Mouse (Mus musculus) liver, postnatal 0 days (tissue): ENCODE data around the gene B3galt4. TPM values are rescaled to one million over a fixed set of nuclear protein-coding genes. Genes with fewer than 3 reads are reported as not detected.

ENCODE experiments used
- ATAC-seq: fragments of 200-750 bp; cut with Nextera tagmentation; 2 replicates; pipeline ENCODE4 v1.8.0; 2017; ENCODE audit warnings: mild to moderate bottlenecking, moderate library complexity
- DNase-seq: peaks from one replicate; pipeline ENCODE4 v3.0.0-alpha.2; 2016
- H3K27ac ChIP-seq: fragments of 300-500 bp; sonication (generic); 2 replicates; pipeline ENCODE4 v1.5.1; 2014; ENCODE audit warnings: antibody characterized with exemption, moderate library complexity, mild to moderate bottlenecking, low read depth
- H3K27me3 ChIP-seq: fragments of 300-500 bp; sonication (generic); 2 replicates; pipeline ENCODE4 v1.6.1; 2014; ENCODE audit warnings: low read length, control low read depth, mixed read lengths; ENCODE audit not compliant: insufficient read depth
- H3K36me3 ChIP-seq: fragments of 300-500 bp; sonication (generic); replicated peaks from 2 replicates; pipeline ENCODE4 v1.6.1; 2014; ENCODE audit warnings: mild to moderate bottlenecking, control low read depth, low read length, moderate library complexity, mixed read lengths; ENCODE audit not compliant: insufficient read depth
- H3K4me1 ChIP-seq: fragments of 300-500 bp; sonication (generic); 2 replicates; pipeline ENCODE4 v1.6.1; 2014; ENCODE audit warnings: antibody characterized with exemption, mild to moderate bottlenecking, control low read depth; ENCODE audit not compliant: insufficient read depth
- H3K4me2 ChIP-seq: fragments of 300-500 bp; sonication (generic); 2 replicates; pipeline ENCODE4 v1.6.1; 2014; ENCODE audit warnings: low read depth, mild to moderate bottlenecking, low read length, moderate library complexity, mixed read lengths
- H3K4me3 ChIP-seq: fragments of 300-500 bp; sonication (generic); 2 replicates; pipeline ENCODE4 v1.5.1; 2014; ENCODE audit warnings: low read depth, low read length
- H3K9ac ChIP-seq: fragments of 300-500 bp; sonication (generic); replicated peaks from 2 replicates; pipeline ENCODE4 v1.6.1; 2014; ENCODE audit warnings: mild to moderate bottlenecking, moderate library complexity
- H3K9me3 ChIP-seq: fragments of 300-500 bp; sonication (generic); 2 replicates; pipeline ENCODE4 v1.6.1; 2016; ENCODE audit warnings: mild to moderate bottlenecking, control low read depth, low read length, mixed read lengths
- CTCF ChIP-seq: sonication (generic); IDR thresholded peaks from 2 replicates; pipeline ENCODE4 v1.5.1; 2016; ENCODE audit warnings: antibody characterized with exemption, low read depth
- EP300 ChIP-seq: IDR thresholded peaks from 2 replicates; pipeline ENCODE4 v1.6.1; 2016; ENCODE audit warnings: antibody characterized with exemption, low read depth, mild to moderate bottlenecking
- WGBS: fragments of 180-500 bp; shearing (Covaris S2); extraction: QIAGEN DNeasy Blood & Tissue Kit; methylation state at CpG from one replicate; pipeline ENCODE4 v1.1.7; 2014; ENCODE audit not compliant: insufficient replicate concordance; 5-methylcytosine and 5-hydroxymethylcytosine counted together
- polyA plus RNA-seq: library from polyadenylated mRNA; unstranded; fragments of >200 nt; fragmentation: Nextera tagmentation; extraction: Ambion mirVana; gene quantifications from 2 replicates; pipeline ENCODE4 v1.2.1, GENCODE M21; 2015

B3galt4 gene
- polyA plus RNA-seq, 1 experiment from 2014 or later, result 2.2 TPM

GRCm38 (mm10) chr17:33962876-33963275 is 11.6 kb upstream of the B3galt4 start:
- TF ChIP-seq EP300 (no peak), CTCF (no peak)
- Histone ChIP-seq H3K4me2 (no peak overlapping the region), H3K4me3 (no peak overlapping the region), H3K36me3 (peaks cover 37% of the 10 kb centered on the region), H3K27ac (no peak overlapping the region), H3K9me3 (no peaks in the 10 kb centered on the region), H3K27me3 (no peaks in the 10 kb centered on the region), H3K4me1 (no peaks in the 10 kb centered on the region), H3K9ac (no peak overlapping the region)
- ATAC-seq (no peak), DNase-seq (no peak)
- 91% methylated on average over 7 of the region's 7 CpGs for WGBS

- Histone ChIP-seq H3K27ac (no peak overlapping the region), H3K4me1 (peaks cover 6% of the 10 kb centered on the region), H3K4me2 (no peak overlapping the region), H3K9me3 (no peaks in the 10 kb centered on the region), H3K4me3 (no peak overlapping the region), H3K27me3 (no peaks in the 10 kb centered on the region), H3K9ac (no peak overlapping the region), H3K36me3 (peaks cover 38% of the 10 kb centered on the region)
- no peak for ATAC-seq
- DNase-seq, result no peak
- TF ChIP-seq EP300, result no peak
- no peak for TF ChIP-seq CTCF
- WGBS, result 91% methylated on average over 15 of the region's 15 CpGs
Measured at GRCm38 (mm10) chr17:33959948-33960347, 8.7 kb upstream of the B3galt4 start.

GRCm38 (mm10) chr17:33959135-33959534 is 7.8 kb upstream of the B3galt4 start:
- no peak overlapping the region for H3K4me3 ChIP-seq
- peaks cover 38% of the 10 kb centered on the region for H3K36me3 ChIP-seq
- H3K27ac ChIP-seq, result no peak overlapping the region
- no peak overlapping the region for H3K4me2 ChIP-seq
- no peak overlapping the region for H3K9ac ChIP-seq
- H3K9me3 ChIP-seq, result no peaks in the 10 kb centered on the region
- WGBS, result 93% methylated on average over 13 of the region's 13 CpGs
- H3K4me1 ChIP-seq, result peaks cover 10% of the 10 kb centered on the region
- no peaks in the 10 kb centered on the region for H3K27me3 ChIP-seq
- TF ChIP-seq EP300 (no peak), CTCF (no peak)
- DNase-seq, result no peak
- ATAC-seq, result no peak

GRCm38 (mm10) chr17:33958451-33958850 is 7.2 kb upstream of the B3galt4 start:
- Histone ChIP-seq H3K27ac (no peak overlapping the region), H3K36me3 (peaks cover 44% of the 10 kb centered on the region), H3K27me3 (no peaks in the 10 kb centered on the region), H3K9ac (no peak overlapping the region), H3K4me3 (no peak overlapping the region), H3K4me1 (peaks cover 16% of the 10 kb centered on the region), H3K9me3 (no peaks in the 10 kb centered on the region), H3K4me2 (no peak overlapping the region)
- TF ChIP-seq EP300, result no peak
- no peak for TF ChIP-seq CTCF
- no peak for DNase-seq
- 92% methylated on average over 11 of the region's 11 CpGs for WGBS
- ATAC-seq, result no peak

GRCm38 (mm10) chr17:33957493-33957892 is 6.2 kb upstream of the B3galt4 start:
- H3K9ac ChIP-seq, result no peak overlapping the region
- ATAC-seq (no peak), DNase-seq (no peak)
- H3K27me3 ChIP-seq, result no peaks in the 10 kb centered on the region
- H3K4me2 ChIP-seq, result no peak overlapping the region
- WGBS, result 74% methylated on average over 6 of the region's 6 CpGs
- no peak overlapping the region for H3K4me3 ChIP-seq
- peaks cover 21% of the 10 kb centered on the region for H3K4me1 ChIP-seq
- TF ChIP-seq EP300 (no peak), CTCF (no peak)
- H3K36me3 ChIP-seq, result peaks cover 49% of the 10 kb centered on the region
- H3K9me3 ChIP-seq, result no peaks in the 10 kb centered on the region
- H3K27ac ChIP-seq, result no peak overlapping the region

- peak overlapping the region; percentile 80 for H3K9ac ChIP-seq
- H3K9me3 ChIP-seq, result no peaks in the 10 kb centered on the region
- WGBS, result 2% methylated on average over 10 of the region's 10 CpGs
- DNase-seq, result no peak
- H3K4me2 ChIP-seq, result peak overlapping the region; percentile 76
- H3K27ac ChIP-seq, result peak overlapping the region; percentile 93
- peaks cover 53% of the 10 kb centered on the region for H3K36me3 ChIP-seq
- TF ChIP-seq EP300, result no peak
- no peak for TF ChIP-seq CTCF
- no peaks in the 10 kb centered on the region for H3K27me3 ChIP-seq
- peaks cover 29% of the 10 kb centered on the region for H3K4me1 ChIP-seq
- peak overlapping the region; percentile 83 for H3K4me3 ChIP-seq
- no peak for ATAC-seq
Measured at GRCm38 (mm10) chr17:33956336-33956735, 5.0 kb upstream of the B3galt4 start.

- Histone ChIP-seq H3K9me3 (no peaks in the 10 kb centered on the region), H3K27me3 (no peaks in the 10 kb centered on the region), H3K4me2 (peak within 1 kb of the TSS; percentile 96), H3K9ac (peak within 1 kb of the TSS; percentile 92), H3K27ac (peak within 1 kb of the TSS; percentile 93), H3K4me3 (peak within 1 kb of the TSS; percentile 83), H3K4me1 (peaks cover 36% of the 10 kb centered on the region), H3K36me3 (peaks cover 49% of the 10 kb centered on the region)
- TF ChIP-seq EP300 (peak; percentile 74), CTCF (peak; percentile 40)
- DNase-seq (peak; percentile 96), ATAC-seq (peak; percentile 88)
- WGBS, result 0% methylated on average over 50 of the region's 50 CpGs
Measured at GRCm38 (mm10) chr17:33955555-33956214, 4.4 kb upstream of the B3galt4 start, which contains the start of the genes Vps52 and Rps18. Gene Vps52 (plus strand): TSS chr17:33955812. Gene Rps18 (minus strand): TSS chr17:33956001.
